Mouse (Mus musculus): Measurements from ENCODE around the gene Rfc5. TPM values are rescaled to one million over a fixed set of nuclear protein-coding genes. Genes with fewer than 3 reads are reported as not detected.
"Not testable (repeated sequence)": the region's sequence is repeated elsewhere in the genome, so short reads cannot be mapped to it uniquely, and the experiment has no call there.

Rfc5 gene
- polyA plus RNA-seq, 1 experiment from 2014 or later: 54.7 TPM

DNA sequence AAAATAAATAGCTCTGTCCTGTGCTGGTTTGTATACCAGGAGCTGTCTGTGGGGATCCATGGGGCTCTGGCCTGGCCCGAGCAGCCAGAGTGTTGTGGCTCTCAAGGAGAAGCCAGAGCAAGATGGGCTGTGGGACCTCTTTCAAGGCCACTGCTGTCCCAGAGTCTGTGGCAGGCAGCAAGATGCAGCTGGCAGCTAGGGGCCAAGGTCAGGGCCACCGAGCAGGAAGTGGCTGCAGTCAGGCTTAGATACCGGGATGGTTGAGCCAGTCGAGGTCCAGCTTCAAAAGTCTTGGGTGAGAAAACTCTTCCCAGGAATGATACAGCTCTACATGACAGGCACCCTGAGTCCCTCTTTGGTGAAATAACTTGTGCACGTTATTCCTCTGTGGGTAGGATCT lies 41.8 kb downstream of the Rfc5 start:
- Histone ChIP-seq H3K4me1 (ENCODE audit: control insufficient read depth, insufficient read depth, low read length) (no peaks in the 10 kb centered on the region), H3K27me3 (replicated peaks; ENCODE audit: control insufficient read depth, insufficient read depth, low read length) (no peaks in the 10 kb centered on the region), H3K27ac (ENCODE audit: low read depth, low read length) (no peak overlapping the region), H3K9me3 (replicated peaks; ENCODE audit: control insufficient read depth, low read length) (no peaks in the 10 kb centered on the region), H3K36me3 (ENCODE audit: control insufficient read depth, insufficient read depth, low read length) (no peaks in the 10 kb centered on the region), H3K4me2 (ENCODE audit: low read length) (no peak overlapping the region), H3K9ac (ENCODE audit: low read length) (no peak overlapping the region), H3K4me3 (ENCODE audit: low read depth, low read length) (no peak overlapping the region)
- WGBS: 92% methylated on average over 5 of the region's 5 CpGs
- ATAC-seq: no peak
- no peak for DNase-seq (ENCODE audit: low spot score)

DNA sequence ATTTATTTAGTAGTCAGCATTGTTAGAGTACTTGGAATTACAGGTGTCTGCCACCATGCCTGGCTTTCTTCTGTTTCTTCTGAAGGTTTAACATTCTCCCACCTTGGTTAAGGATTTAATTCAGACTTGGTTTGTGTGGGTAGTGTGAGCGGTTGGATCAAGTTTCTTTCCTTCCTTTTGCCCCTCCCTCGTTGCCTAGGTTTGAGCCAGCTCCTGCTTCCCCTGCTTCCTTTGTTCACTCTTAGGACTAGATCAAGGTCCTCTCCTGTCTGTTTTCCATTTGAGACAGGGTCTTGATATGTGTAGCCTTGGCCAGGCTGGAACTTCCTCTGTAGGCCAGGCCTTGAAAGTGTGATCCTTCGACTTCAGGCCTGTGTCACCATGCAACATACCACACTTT lies 42.6 kb downstream of the Rfc5 start:
- no peaks in the 10 kb centered on the region for H3K36me3 ChIP-seq (ENCODE audit: control insufficient read depth, insufficient read depth, low read length)
- ATAC-seq (no peak), DNase-seq (ENCODE audit: low spot score) (no peak)
- no peak overlapping the region for H3K4me3 ChIP-seq (ENCODE audit: low read depth, low read length)
- H3K4me2 ChIP-seq (ENCODE audit: low read length): no peak overlapping the region
- H3K9me3 ChIP-seq (replicated peaks; ENCODE audit: control insufficient read depth, low read length): no peaks in the 10 kb centered on the region
- WGBS: 65% methylated on average over 3 of the region's 3 CpGs
- H3K9ac ChIP-seq (ENCODE audit: low read length): no peak overlapping the region
- no peaks in the 10 kb centered on the region for H3K27me3 ChIP-seq (replicated peaks; ENCODE audit: control insufficient read depth, insufficient read depth, low read length)
- no peaks in the 10 kb centered on the region for H3K4me1 ChIP-seq (ENCODE audit: control insufficient read depth, insufficient read depth, low read length)
- H3K27ac ChIP-seq (ENCODE audit: low read depth, low read length): no peak overlapping the region

DNA sequence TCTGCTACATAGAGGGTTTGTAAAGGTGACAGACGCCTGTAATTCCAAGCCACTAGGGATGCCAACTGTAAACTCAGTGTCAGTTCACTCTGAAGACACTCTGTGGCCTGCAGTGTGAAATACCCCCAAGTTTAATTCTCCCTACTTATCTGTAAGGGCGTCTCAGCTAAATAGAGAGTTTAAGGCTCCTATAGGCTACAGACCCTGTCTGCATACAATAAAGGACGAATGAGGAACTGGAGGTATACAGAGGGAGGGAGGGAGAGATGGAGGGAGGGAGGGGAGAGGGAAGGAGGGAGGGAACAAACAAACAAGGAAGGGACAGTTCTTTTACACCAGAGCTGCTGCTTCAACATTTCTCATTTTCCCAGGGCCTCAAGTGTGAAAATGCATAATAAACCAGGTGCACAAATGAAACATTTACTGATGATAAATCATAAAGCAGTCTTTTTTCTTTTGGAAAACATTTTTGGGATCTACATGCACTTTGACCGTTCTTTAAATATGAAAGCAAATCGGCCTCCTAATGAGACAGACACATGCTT lies 43.3 kb downstream of the Rfc5 start:
- ATAC-seq (no peak), DNase-seq (ENCODE audit: low spot score) (no peak)
- no peak overlapping the region for H3K4me2 ChIP-seq (ENCODE audit: low read length)
- H3K27ac ChIP-seq (ENCODE audit: low read depth, low read length): no peak overlapping the region
- no peaks in the 10 kb centered on the region for H3K4me1 ChIP-seq (ENCODE audit: control insufficient read depth, insufficient read depth, low read length)
- WGBS: 76% methylated on average over 5 of the region's 5 CpGs
- no peak overlapping the region for H3K4me3 ChIP-seq (ENCODE audit: low read depth, low read length)
- H3K27me3 ChIP-seq (replicated peaks; ENCODE audit: control insufficient read depth, insufficient read depth, low read length): no peaks in the 10 kb centered on the region
- no peaks in the 10 kb centered on the region for H3K36me3 ChIP-seq (ENCODE audit: control insufficient read depth, insufficient read depth, low read length)
- H3K9ac ChIP-seq (ENCODE audit: low read length): no peak overlapping the region
- no peaks in the 10 kb centered on the region for H3K9me3 ChIP-seq (replicated peaks; ENCODE audit: control insufficient read depth, low read length)

DNA sequence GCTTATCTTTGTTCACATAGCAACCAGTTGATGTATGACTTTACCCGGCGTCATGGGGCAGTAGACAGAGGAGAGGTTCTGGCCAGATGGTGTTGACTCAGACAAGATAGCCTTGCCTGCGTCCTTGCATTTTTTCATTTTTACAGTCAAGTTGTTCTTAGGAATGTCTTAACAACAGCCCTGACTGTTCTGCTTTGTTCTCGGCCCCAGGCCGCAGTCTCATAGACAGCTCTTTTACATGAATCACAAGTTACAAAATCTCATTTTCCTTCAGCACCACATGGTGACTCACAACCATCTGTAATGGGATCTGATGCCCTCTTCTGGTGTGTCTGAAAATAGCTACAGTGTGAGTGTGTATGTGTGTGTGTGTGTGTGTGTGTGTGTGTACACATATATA lies 44.4 kb downstream of the Rfc5 start:
- H3K4me1 ChIP-seq (ENCODE audit: control insufficient read depth, insufficient read depth, low read length); H3K4me3 ChIP-seq (ENCODE audit: low read depth, low read length); ATAC-seq; H3K9me3 ChIP-seq (replicated peaks; ENCODE audit: control insufficient read depth, low read length); H3K9ac ChIP-seq (ENCODE audit: low read length); H3K27ac ChIP-seq (ENCODE audit: low read depth, low read length); H3K4me2 ChIP-seq (ENCODE audit: low read length); H3K27me3 ChIP-seq (replicated peaks; ENCODE audit: control insufficient read depth, insufficient read depth, low read length); DNase-seq (ENCODE audit: low spot score); H3K36me3 ChIP-seq (ENCODE audit: control insufficient read depth, insufficient read depth, low read length): not testable (repeated sequence)
- whole genome bisulfite sequencing: 89% methylated on average over 5 of the region's 5 CpGs

DNA sequence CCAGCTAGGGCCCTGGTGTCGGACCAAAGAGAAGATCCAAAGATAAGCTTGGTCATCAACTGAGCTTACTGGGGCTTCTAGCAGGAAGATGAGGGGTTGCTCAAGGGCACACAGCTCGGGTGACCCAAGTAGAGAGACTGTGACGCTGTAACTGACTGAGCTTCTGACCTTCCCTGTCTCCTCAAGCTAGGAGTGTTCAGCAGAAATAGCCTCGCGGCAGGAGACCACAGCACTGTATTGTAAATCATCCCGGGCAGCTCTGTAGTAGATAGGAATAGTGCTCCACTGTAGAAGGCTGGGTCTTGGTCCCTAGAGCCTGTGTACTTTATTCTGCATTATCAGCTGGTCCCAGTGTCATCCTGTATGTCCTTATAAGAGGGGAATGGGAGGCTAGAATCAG lies 47.0 kb downstream of the Rfc5 start:
- no peaks in the 10 kb centered on the region for H3K9me3 ChIP-seq (replicated peaks; ENCODE audit: control insufficient read depth, low read length)
- ATAC-seq (no peak), DNase-seq (ENCODE audit: low spot score) (no peak)
- no peaks in the 10 kb centered on the region for H3K4me1 ChIP-seq (ENCODE audit: control insufficient read depth, insufficient read depth, low read length)
- 89% methylated on average over 6 of the region's 6 CpGs for WGBS
- no peak overlapping the region for H3K4me3 ChIP-seq (ENCODE audit: low read depth, low read length)
- no peak overlapping the region for H3K27ac ChIP-seq (ENCODE audit: low read depth, low read length)
- no peaks in the 10 kb centered on the region for H3K27me3 ChIP-seq (replicated peaks; ENCODE audit: control insufficient read depth, insufficient read depth, low read length)
- no peak overlapping the region for H3K9ac ChIP-seq (ENCODE audit: low read length)
- no peaks in the 10 kb centered on the region for H3K36me3 ChIP-seq (ENCODE audit: control insufficient read depth, insufficient read depth, low read length)
- H3K4me2 ChIP-seq (ENCODE audit: low read length): no peak overlapping the region

DNA sequence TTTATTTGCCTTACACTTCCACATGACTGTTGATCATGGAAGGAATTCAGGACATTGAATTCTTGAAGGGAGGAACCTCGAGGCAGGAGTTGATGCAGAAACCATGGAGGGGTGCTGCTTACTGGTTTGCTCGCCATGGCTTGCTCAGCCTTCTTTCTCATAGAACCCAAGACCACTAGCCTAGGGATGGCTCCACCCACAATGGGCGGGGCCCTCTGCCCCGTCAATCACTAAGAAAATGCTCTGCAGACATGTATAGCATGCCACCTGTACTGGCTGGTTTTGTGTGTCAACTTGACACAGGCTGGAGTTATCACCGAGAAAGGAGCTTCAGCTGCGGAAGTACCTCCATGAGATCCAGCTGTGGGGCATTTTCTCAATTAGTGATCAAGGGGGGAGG lies 48.8 kb downstream of the Rfc5 start:
- H3K9ac ChIP-seq (ENCODE audit: low read length): no peak overlapping the region
- H3K4me3 ChIP-seq (ENCODE audit: low read depth, low read length): no peak overlapping the region

DNA sequence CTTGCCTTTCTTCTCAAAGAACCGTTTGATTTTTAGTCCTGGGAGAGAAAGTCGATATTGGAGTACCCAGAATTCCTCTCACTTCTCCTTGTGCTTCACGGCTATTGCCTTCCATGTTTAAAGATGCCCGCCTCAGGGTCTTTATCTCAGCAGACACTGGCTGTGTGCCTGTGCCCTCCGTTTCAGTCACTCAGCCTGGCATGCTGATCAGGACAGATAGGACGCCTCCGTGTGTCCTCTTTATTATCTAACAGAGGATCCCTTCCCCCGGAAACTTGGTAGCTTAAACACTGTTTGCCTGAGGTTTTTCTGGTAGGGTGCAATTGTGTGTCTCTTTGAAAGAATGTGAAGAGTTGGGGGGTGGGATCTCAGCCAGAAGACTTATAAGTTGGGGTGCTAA lies 50.3 kb downstream of the Rfc5 start:
- Histone ChIP-seq H3K9me3 (replicated peaks; ENCODE audit: control insufficient read depth, low read length) (no peaks in the 10 kb centered on the region), H3K27me3 (replicated peaks; ENCODE audit: control insufficient read depth, insufficient read depth, low read length) (no peaks in the 10 kb centered on the region), H3K36me3 (ENCODE audit: control insufficient read depth, insufficient read depth, low read length) (no peaks in the 10 kb centered on the region), H3K4me1 (ENCODE audit: control insufficient read depth, insufficient read depth, low read length) (no peaks in the 10 kb centered on the region), H3K27ac (ENCODE audit: low read depth, low read length) (no peak overlapping the region), H3K4me3 (ENCODE audit: low read depth, low read length) (no peak overlapping the region), H3K4me2 (ENCODE audit: low read length) (no peak overlapping the region), H3K9ac (ENCODE audit: low read length) (no peak overlapping the region)
- DNase-seq (ENCODE audit: low spot score) (no peak), ATAC-seq (no peak)
- 83% methylated on average over 8 of the region's 8 CpGs for WGBS

More for the DNA sequence above, 48.8 kb downstream of the Rfc5 start:
- Histone ChIP-seq H3K4me2 (ENCODE audit: low read length) (no peak overlapping the region), H3K4me1 (ENCODE audit: control insufficient read depth, insufficient read depth, low read length) (no peaks in the 10 kb centered on the region), H3K27me3 (replicated peaks; ENCODE audit: control insufficient read depth, insufficient read depth, low read length) (no peaks in the 10 kb centered on the region), H3K27ac (ENCODE audit: low read depth, low read length) (no peak overlapping the region), H3K36me3 (ENCODE audit: control insufficient read depth, insufficient read depth, low read length) (no peaks in the 10 kb centered on the region), H3K9me3 (replicated peaks; ENCODE audit: control insufficient read depth, low read length) (no peaks in the 10 kb centered on the region)
- 87% methylated on average over 6 of the region's 6 CpGs for WGBS
- ATAC-seq (no peak), DNase-seq (ENCODE audit: low spot score) (no peak)

DNA sequence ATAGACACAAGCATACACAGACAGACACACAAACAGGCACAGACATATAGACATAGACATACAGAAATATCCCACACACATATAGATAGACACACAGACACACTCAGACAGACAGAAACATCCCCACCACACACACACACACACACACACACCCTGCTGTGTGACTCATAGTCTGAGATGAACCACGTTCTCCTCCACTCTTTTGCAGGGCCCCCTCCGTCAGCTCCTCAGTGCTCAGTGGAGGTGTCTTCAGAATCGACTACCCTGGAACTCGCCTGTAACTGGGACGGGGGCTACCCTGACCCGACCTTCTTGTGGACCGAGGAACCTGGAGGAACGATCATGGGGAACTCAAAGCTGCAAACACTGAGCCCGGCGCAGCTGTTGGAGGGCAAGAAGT lies 50.8 kb downstream of the Rfc5 start:
- Histone ChIP-seq H3K27me3 (replicated peaks; ENCODE audit: control insufficient read depth, insufficient read depth, low read length) (no peaks in the 10 kb centered on the region), H3K36me3 (ENCODE audit: control insufficient read depth, insufficient read depth, low read length) (no peaks in the 10 kb centered on the region)
- WGBS: 95% methylated on average over 10 of the region's 10 CpGs

DNA sequence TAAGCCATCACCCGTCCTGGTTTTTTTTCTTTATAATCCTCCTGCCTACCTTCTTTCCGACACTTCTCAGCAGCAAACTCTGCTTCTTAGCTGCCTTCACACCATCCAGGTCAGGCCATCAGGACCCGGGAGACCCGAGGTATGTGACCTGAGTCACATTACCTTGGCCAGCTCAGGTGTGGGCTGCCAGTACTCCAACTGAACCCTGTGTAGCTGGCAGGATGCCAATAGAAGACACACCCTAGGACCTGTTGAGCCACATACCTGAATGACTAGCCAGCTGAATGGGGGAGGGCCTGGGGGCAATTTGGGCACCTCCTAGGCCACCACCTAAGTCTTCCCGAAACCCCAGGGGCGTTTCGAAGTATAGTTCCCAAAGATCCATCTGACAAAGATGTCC lies 58.4 kb downstream of the Rfc5 start:
- DNase-seq (ENCODE audit: low spot score) (no peak), ATAC-seq (no peak)
- no peaks in the 10 kb centered on the region for H3K27me3 ChIP-seq (replicated peaks; ENCODE audit: control insufficient read depth, insufficient read depth, low read length)
- H3K4me2 ChIP-seq (ENCODE audit: low read length): no peak overlapping the region
- no peaks in the 10 kb centered on the region for H3K36me3 ChIP-seq (ENCODE audit: control insufficient read depth, insufficient read depth, low read length)
- no peak overlapping the region for H3K27ac ChIP-seq (ENCODE audit: low read depth, low read length)
- H3K4me1 ChIP-seq (ENCODE audit: control insufficient read depth, insufficient read depth, low read length): no peaks in the 10 kb centered on the region
- H3K4me3 ChIP-seq (ENCODE audit: low read depth, low read length): no peak overlapping the region
- no peak overlapping the region for H3K9ac ChIP-seq (ENCODE audit: low read length)
- 87% methylated on average over 7 of the region's 7 CpGs for WGBS
- no peaks in the 10 kb centered on the region for H3K9me3 ChIP-seq (replicated peaks; ENCODE audit: control insufficient read depth, low read length)

More for the DNA sequence above, 50.8 kb downstream of the Rfc5 start:
- no peak overlapping the region for H3K27ac ChIP-seq (ENCODE audit: low read depth, low read length)
- H3K4me2 ChIP-seq (ENCODE audit: low read length): no peak overlapping the region
- DNase-seq (ENCODE audit: low spot score): no peak
- H3K4me1 ChIP-seq (ENCODE audit: control insufficient read depth, insufficient read depth, low read length): no peaks in the 10 kb centered on the region
- no peak overlapping the region for H3K9ac ChIP-seq (ENCODE audit: low read length)
- no peak for ATAC-seq
- H3K9me3 ChIP-seq (replicated peaks; ENCODE audit: control insufficient read depth, low read length): no peaks in the 10 kb centered on the region
- H3K4me3 ChIP-seq (ENCODE audit: low read depth, low read length): no peak overlapping the region

Measured in forebrain, embryonic 14.5 days (tissue).